Mouse (Mus musculus): Measurements from ENCODE around the gene Pdcd10.
A peak's percentile ranks its signal among the peaks of the same experiment; 100 is the strongest.

The Pdcd10 gene

GRCm38 (mm10) chr3:75556695-75557291, at the start of gene Pdcd10:
Gene Pdcd10, minus strand, starts transcription at chr3:75556856.
- peak; percentile 100 for DNase-seq

- DNase-seq: no peak
Observed at GRCm38 (mm10) chr3:75584898-75585297, 28.2 kb upstream of the Pdcd10 start.

- DNase-seq: no peak
Observed at GRCm38 (mm10) chr3:75583293-75583692, 26.6 kb upstream of the Pdcd10 start.

GRCm38 (mm10) chr3:75579352-75579751, 22.7 kb upstream of the Pdcd10 start:
- peak; percentile 79 to 82 for DNase-seq

- DNase-seq: no peak
Observed at GRCm38 (mm10) chr3:75575582-75575981, 18.9 kb upstream of the Pdcd10 start.

GRCm38 (mm10) chr3:75574074-75574473, 17.4 kb upstream of the Pdcd10 start:
- peak in 1 of 2 experiments; percentile 9 for DNase-seq

- DNase-seq: no peak
Observed at GRCm38 (mm10) chr3:75557292-75557691, 636 bp upstream of the Pdcd10 start, which contains the start of gene Serpini1. Gene Serpini1, plus strand, starts transcription at chr3:75557547.

- DNase-seq: peak; percentile 72 to 73
Observed at GRCm38 (mm10) chr3:75556121-75556694, 448 bp downstream of the Pdcd10 start.

- DNase-seq: no peak
Observed at GRCm38 (mm10) chr3:75551248-75551647, 5.4 kb downstream of the Pdcd10 start.

GRCm38 (mm10) chr3:75544287-75544686, 12.4 kb downstream of the Pdcd10 start:
- DNase-seq: no peak

- peak; percentile 45 to 56 for DNase-seq
Observed at GRCm38 (mm10) chr3:75542852-75543251, 13.8 kb downstream of the Pdcd10 start.

GRCm38 (mm10) chr3:75541259-75541658, 15.4 kb downstream of the Pdcd10 start:
- DNase-seq: no peak

- DNase-seq: no peak
Observed at GRCm38 (mm10) chr3:75534045-75534834, 22.4 kb downstream of the Pdcd10 start.

- no peak for DNase-seq
Observed at GRCm38 (mm10) chr3:75531074-75531473, 25.6 kb downstream of the Pdcd10 start.

- no peak for DNase-seq
Observed at GRCm38 (mm10) chr3:75522527-75522926, 34.1 kb downstream of the Pdcd10 start.

- DNase-seq: no peak
Observed at GRCm38 (mm10) chr3:75521314-75521713, 35.3 kb downstream of the Pdcd10 start.

GRCm38 (mm10) chr3:75517631-75518250, 38.9 kb downstream of the Pdcd10 start:
- DNase-seq: peak; percentile 79 to 83

GRCm38 (mm10) chr3:75498961-75499960, 57.4 kb downstream of the Pdcd10 start:
- DNase-seq: peak; percentile 23 to 27

- no peak for DNase-seq
Observed at GRCm38 (mm10) chr3:75492913-75493312, 63.7 kb downstream of the Pdcd10 start.

- no peak for DNase-seq
Observed at GRCm38 (mm10) chr3:75482056-75482455, 74.6 kb downstream of the Pdcd10 start, which contains the start of gene Wdr49. Gene Wdr49, minus strand, starts transcription at chr3:75482156.

- no peak for DNase-seq
Observed at GRCm38 (mm10) chr3:75475106-75475505, 81.5 kb downstream of the Pdcd10 start.

- DNase-seq: no peak
Observed at GRCm38 (mm10) chr3:75474657-75475056, 82.0 kb downstream of the Pdcd10 start.
